Mouse (Mus musculus) spleen, adult 2 months (tissue): ENCODE results near the gene Dgki. TPM values are rescaled to one million over a fixed set of nuclear protein-coding genes. Genes with fewer than 3 reads are reported as not detected.

Experiments
- DNase-seq, 2 experiments: peaks; one replicate each; pipeline versions ENCODE4 v3.0.0 to v3.0.0-alpha.2; 2012 to 2021; ENCODE audit warnings: low spot score in 2 of 2, low read depth in 1 of 2
- H3K27ac ChIP-seq: fragments of 200-500 bp; 2 replicates; pipeline ENCODE4 v1.5.1; 2012; ENCODE audit warnings: low read length, inconsistent platforms; ENCODE audit not compliant: insufficient read depth
- H3K27me3 ChIP-seq: fragments of 200-500 bp; 2 replicates; pipeline ENCODE4 v1.6.1; 2012; ENCODE audit warnings: mild to moderate bottlenecking, moderate library complexity, low read length, inconsistent platforms; ENCODE audit not compliant: control insufficient read depth, insufficient read depth
- H3K36me3 ChIP-seq: fragments of 200-500 bp; 2 replicates; pipeline ENCODE4 v1.6.1; 2012; ENCODE audit warnings: mild to moderate bottlenecking, low read length, inconsistent platforms; ENCODE audit not compliant: control insufficient read depth, insufficient read depth
- H3K4me1 ChIP-seq: fragments of 200-500 bp; 2 replicates; pipeline ENCODE4 v1.6.1; 2011; ENCODE audit warnings: inconsistent platforms; ENCODE audit not compliant: control insufficient read depth, insufficient read depth, insufficient read length
- H3K4me3 ChIP-seq: fragments of 200-500 bp; 2 replicates; pipeline ENCODE4 v1.5.1; 2011; ENCODE audit warnings: mild to moderate bottlenecking, inconsistent platforms; ENCODE audit not compliant: insufficient read depth, insufficient read length; ENCODE audit errors: extremely low read depth
- CTCF ChIP-seq: fragments of 200-500 bp; IDR thresholded peaks from 2 replicates; pipeline ENCODE4 v1.5.1; 2011; ENCODE audit warnings: mild to moderate bottlenecking, inconsistent platforms; ENCODE audit not compliant: insufficient read depth, insufficient read length, insufficient replicate concordance; ENCODE audit errors: extremely low read depth
- POLR2A ChIP-seq: fragments of 200-500 bp; IDR thresholded peaks from 2 replicates; pipeline ENCODE4 v1.6.1; 2011; ENCODE audit warnings: low read depth, low read length, inconsistent platforms
- whole genome bisulfite sequencing: fragments of 180-500 bp; shearing (Covaris S2); methylation state at CpG from one replicate; pipeline ENCODE4 v1.1.7; 2018; 5-methylcytosine and 5-hydroxymethylcytosine counted together
- polyA plus RNA-seq: library from polyadenylated mRNA; depleted of rRNA; stranded (reverse); fragments of >200 nt; gene quantifications from 2 replicates; pipeline ENCODE4 v1.2.3, GENCODE M21; 2012

The Dgki gene
- polyA plus RNA-seq, 1 experiment: 0.70 TPM

GRCm38 (mm10) chr6:37283336-37283735, 16.6 kb downstream of the Dgki start:
- Histone ChIP-seq H3K27ac (no peak overlapping the region), H3K4me3 (no peak overlapping the region), H3K4me1 (no peaks in the 10 kb centered on the region), H3K27me3 (no peaks in the 10 kb centered on the region), H3K36me3 (no peaks in the 10 kb centered on the region)
- TF ChIP-seq CTCF (no peak), POLR2A (no peak)
- no peak for DNase-seq
- 68% methylated on average over 2 of the region's 2 CpGs for WGBS

GRCm38 (mm10) chr6:37282659-37283058, 17.3 kb downstream of the Dgki start:
- 48% methylated on average over 1 of the region's 1 CpGs for WGBS
- TF ChIP-seq POLR2A (no peak), CTCF (no peak)
- DNase-seq: no peak
- Histone ChIP-seq H3K4me3 (no peak overlapping the region), H3K27me3 (no peaks in the 10 kb centered on the region), H3K27ac (no peak overlapping the region), H3K36me3 (no peaks in the 10 kb centered on the region), H3K4me1 (no peaks in the 10 kb centered on the region)

- no peak for DNase-seq
- 73% methylated on average over 6 of the region's 6 CpGs for WGBS
- no peaks in the 10 kb centered on the region for H3K36me3 ChIP-seq
Observed at GRCm38 (mm10) chr6:37276834-37277715, 22.9 kb downstream of the Dgki start.

GRCm38 (mm10) chr6:37276181-37276580, 23.8 kb downstream of the Dgki start:
- Histone ChIP-seq H3K4me3 (no peak overlapping the region), H3K4me1 (no peaks in the 10 kb centered on the region), H3K27ac (no peak overlapping the region), H3K27me3 (no peaks in the 10 kb centered on the region), H3K36me3 (no peaks in the 10 kb centered on the region)
- WGBS: 82% methylated on average over 5 of the region's 5 CpGs
- DNase-seq: no peak
- TF ChIP-seq POLR2A (no peak), CTCF (no peak)

More at GRCm38 (mm10) chr6:37276834-37277715, 22.9 kb downstream of the Dgki start:
- no peak for TF ChIP-seq POLR2A
- TF ChIP-seq CTCF: no peak
- Histone ChIP-seq H3K4me3 (no peak overlapping the region), H3K4me1 (no peaks in the 10 kb centered on the region), H3K27me3 (no peaks in the 10 kb centered on the region), H3K27ac (no peak overlapping the region)

GRCm38 (mm10) chr6:37270905-37271591, 28.9 kb downstream of the Dgki start:
- H3K4me3 ChIP-seq: no peak overlapping the region
- no peaks in the 10 kb centered on the region for H3K4me1 ChIP-seq
- 85% methylated on average over 8 of the region's 8 CpGs for WGBS

GRCm38 (mm10) chr6:37268589-37268988, 31.4 kb downstream of the Dgki start:
- Histone ChIP-seq H3K36me3 (no peaks in the 10 kb centered on the region), H3K4me1 (no peaks in the 10 kb centered on the region), H3K4me3 (no peak overlapping the region), H3K27me3 (no peaks in the 10 kb centered on the region), H3K27ac (no peak overlapping the region)
- TF ChIP-seq POLR2A: no peak
- no peak for TF ChIP-seq CTCF
- DNase-seq: no peak
- 88% methylated on average over 6 of the region's 6 CpGs for WGBS

More at GRCm38 (mm10) chr6:37270905-37271591, 28.9 kb downstream of the Dgki start:
- no peak for DNase-seq
- H3K27me3 ChIP-seq: no peaks in the 10 kb centered on the region
- TF ChIP-seq POLR2A: no peak
- TF ChIP-seq CTCF: no peak
- H3K36me3 ChIP-seq: no peaks in the 10 kb centered on the region
- H3K27ac ChIP-seq: no peak overlapping the region
